Mouse (Mus musculus): Measurements from ENCODE around the gene Slc35b4.

DNA sequence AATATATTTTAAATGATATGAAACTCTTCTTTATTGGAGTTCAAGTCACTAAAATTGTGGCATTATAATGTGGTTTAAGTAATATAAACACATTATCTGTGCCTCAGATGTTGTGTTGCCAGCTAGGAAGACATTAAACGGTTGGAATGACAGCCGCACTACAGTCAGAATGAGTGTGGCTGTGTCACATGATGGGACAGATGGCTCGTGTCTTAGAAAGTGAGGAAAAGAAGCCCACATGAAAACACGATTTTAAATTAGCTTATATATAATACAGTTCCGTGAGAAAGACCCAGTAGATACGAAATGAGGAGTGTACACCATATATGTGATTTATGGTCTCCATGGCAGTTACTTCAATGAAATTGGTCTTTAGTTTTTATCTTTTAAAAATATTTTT lies 65.5 kb downstream of the Slc35b4 start:
- TF ChIP-seq CTCF (IDR thresholded peaks at IDR 0.05; ENCODE audit: control insufficient read depth, insufficient read depth, insufficient read length) (no peak), MYOG (IDR thresholded peaks at IDR 0.05; ENCODE audit: control insufficient read depth, extremely low read depth, insufficient read length) (no peak), CEBPB (IDR thresholded peaks at IDR 0.05; ENCODE audit: low read depth) (no peak), MYOD1 (IDR thresholded peaks at IDR 0.05; ENCODE audit: control insufficient read depth, insufficient read length, low read depth) (no peak)

All from C2C12 (cell line).